Comparison of ENCODE assay signal across 10 mouse cellular contexts in the genomic region with DNA sequence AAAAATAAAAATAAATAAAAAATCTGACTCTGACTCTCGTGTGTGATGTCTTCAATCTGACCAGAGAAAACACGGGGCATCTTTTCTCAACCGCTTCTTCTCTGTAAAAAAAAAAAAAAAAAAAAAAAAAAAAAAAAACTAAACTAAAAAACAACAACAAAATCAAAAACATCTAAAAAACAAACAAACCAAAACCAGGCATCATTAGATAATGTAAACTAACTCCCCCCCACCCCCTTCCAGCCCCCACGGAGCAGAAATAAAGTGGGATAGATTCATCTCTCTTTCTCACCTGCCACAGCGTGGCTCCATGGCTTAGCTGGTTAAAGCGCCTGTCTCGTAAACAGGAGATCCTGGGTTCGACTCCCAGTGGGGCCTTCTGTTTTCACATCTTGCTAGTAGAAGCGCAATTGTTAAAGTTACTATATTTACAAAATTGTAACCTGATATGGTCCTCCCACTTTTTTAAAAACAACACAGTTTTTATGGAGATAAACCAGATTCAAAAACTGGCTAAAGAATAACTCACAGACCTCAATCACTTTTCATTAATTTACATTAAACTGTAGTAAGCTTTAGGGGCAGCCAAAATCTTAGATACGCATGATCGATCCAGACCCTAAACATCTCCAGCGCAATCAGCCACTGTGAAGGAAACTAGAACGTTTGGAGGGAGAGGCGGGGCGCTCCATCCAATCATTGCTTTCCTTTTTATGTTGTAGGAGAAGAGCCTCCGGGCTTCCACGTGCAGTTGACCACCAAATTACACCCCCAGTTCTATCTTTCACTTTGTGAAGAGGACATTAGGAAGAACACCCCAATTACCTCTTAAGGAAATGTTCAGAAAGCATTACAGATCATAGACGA. TPM values are rescaled to one million over a fixed set of nuclear protein-coding genes. Genes with fewer than 3 reads are reported as not detected.
DNase-seq lines count a peak whose midpoint lies in the region; ATAC-seq and TF ChIP-seq lines count a peak whose summit lies in the region.
"Had no signal": no experiment of that assay in that cellular context is flagged by ENCODE, and none has a peak within 500 bp of the region (broad histone marks: within the 10 kb centered on the region; RNA-seq: fewer than 3 reads in every experiment).

No protein-coding gene starts in this region.

- H3K4me2 ChIP-seq in heart, embryonic 11.5 days: peak overlapping the region; percentile 63
- H3K4me2 ChIP-seq in embryonic facial prominence, embryonic 15.5 days (replicated peaks): peak overlapping the region; percentile 42
- H3K4me2 ChIP-seq in intestine, embryonic 16.5 days (ENCODE audit: low read depth, low read length): peak overlapping the region; percentile 40
- H3K4me2 ChIP-seq in liver, embryonic 14.5 days (ENCODE audit: low read depth): peak overlapping the region; percentile 45
- H3K4me2 ChIP-seq in stomach, embryonic 15.5 days: peak overlapping the region; percentile 44

- H3K27me3 ChIP-seq in heart, embryonic 11.5 days (ENCODE audit: control insufficient read depth, insufficient read depth, low read length): no peaks in the 10 kb centered on the region
- peaks cover 5% of the 10 kb centered on the region; the same call in 1 of the 2 replicates for H3K27me3 ChIP-seq in embryonic facial prominence, embryonic 15.5 days
- no peaks in the 10 kb centered on the region for H3K27me3 ChIP-seq in intestine, embryonic 16.5 days (replicated peaks; ENCODE audit: control insufficient read depth, insufficient read depth, low read length)
- peaks cover 4% of the 10 kb centered on the region; the same call in 1 of the 2 replicates for H3K27me3 ChIP-seq in liver, embryonic 14.5 days (ENCODE audit: control insufficient read depth, insufficient read depth, low read length)
- no peaks in the 10 kb centered on the region for H3K27me3 ChIP-seq in stomach, embryonic 15.5 days (replicated peaks)

- intact Hi-C loops in heart, postnatal 25 days (cut with DNase I): loop anchor here (10.0 kb wide), 1 partner anchor 378 kb away; no protein-coding TSS in a partner anchor

- no peak overlapping the region for H3K9ac ChIP-seq in heart, embryonic 11.5 days (ENCODE audit: low read depth, low read length)
- H3K9ac ChIP-seq in embryonic facial prominence, embryonic 15.5 days: no peak overlapping the region
- H3K9ac ChIP-seq in intestine, embryonic 16.5 days (ENCODE audit: low read depth, low read length): 0 out of 2 replicates have a peak overlapping the region, but pooled peaks have one; percentile 9
- H3K9ac ChIP-seq in liver, embryonic 14.5 days (replicated peaks): no peak overlapping the region
- H3K9ac ChIP-seq in stomach, embryonic 15.5 days: no peak overlapping the region

- 16% methylated on average over 18 of the region's 18 CpGs for WGBS in heart, embryonic 11.5 days (ENCODE audit: insufficient replicate concordance)
- 10% methylated on average over 18 of the region's 18 CpGs for WGBS in embryonic facial prominence, embryonic 15.5 days
- WGBS in intestine, embryonic 16.5 days: 21% methylated on average over 18 of the region's 18 CpGs
- WGBS in liver, embryonic 14.5 days (ENCODE audit: insufficient replicate concordance): 11% methylated on average over 18 of the region's 18 CpGs
- WGBS in stomach, embryonic 15.5 days: 17% methylated on average over 18 of the region's 18 CpGs

- peak overlapping the region; percentile 46 for H3K4me3 ChIP-seq in heart, embryonic 11.5 days (ENCODE audit: low read depth, low read length)
- H3K4me3 ChIP-seq in embryonic facial prominence, embryonic 15.5 days (replicated peaks): peak overlapping the region; percentile 33
- H3K4me3 ChIP-seq in intestine, embryonic 16.5 days (ENCODE audit: low read length): peak overlapping the region; percentile 34
- peak overlapping the region in 1 of 2 experiments; percentile 9; a peak in 3 of 4 replicates for H3K4me3 ChIP-seq in liver, embryonic 14.5 days (ENCODE audit: insufficient read depth in 1 of 2, low read depth in 2 of 2, low read length in 2 of 2)
- peak overlapping the region; percentile 15 for H3K4me3 ChIP-seq in stomach, embryonic 15.5 days (replicated peaks)

- H3K4me1 ChIP-seq in heart, embryonic 11.5 days (ENCODE audit: control insufficient read depth, insufficient read depth, low read length): no peaks in the 10 kb centered on the region; the same call in 1 of the 2 replicates
- 0 out of 2 replicates have a peak, but pooled peaks cover 3% of the 10 kb centered on the region for H3K4me1 ChIP-seq in embryonic facial prominence, embryonic 15.5 days
- peaks cover 5% of the 10 kb centered on the region for H3K4me1 ChIP-seq in intestine, embryonic 16.5 days (ENCODE audit: control insufficient read depth, insufficient read depth, low read length)
- peaks cover 3 to 4% of the 10 kb centered on the region in 2 experiments for H3K4me1 ChIP-seq in liver, embryonic 14.5 days (replicated peaks; ENCODE audit: control insufficient read depth in 2 of 2, insufficient read depth in 2 of 2, low read length in 1 of 2)
- peaks cover 3% of the 10 kb centered on the region; the same call in 1 of the 2 replicates for H3K4me1 ChIP-seq in stomach, embryonic 15.5 days

- no peak for TF ChIP-seq EP300 in liver, embryonic 14.5 days (IDR thresholded peaks at IDR 0.05; ENCODE audit: low read depth)

- no peaks in the 10 kb centered on the region for H3K9me3 ChIP-seq in heart, embryonic 11.5 days (replicated peaks; ENCODE audit: control insufficient read depth, low read length)
- H3K9me3 ChIP-seq in embryonic facial prominence, embryonic 15.5 days (replicated peaks): no peaks in the 10 kb centered on the region
- H3K9me3 ChIP-seq in intestine, embryonic 16.5 days (ENCODE audit: control insufficient read depth, low read length): no peaks in the 10 kb centered on the region
- H3K9me3 ChIP-seq in liver, embryonic 14.5 days (ENCODE audit: control insufficient read depth, low read length): no peaks in the 10 kb centered on the region
- H3K9me3 ChIP-seq in stomach, embryonic 15.5 days: no peaks in the 10 kb centered on the region

- no peak for ATAC-seq in heart, embryonic 11.5 days (replicated peaks; ENCODE audit: insufficient number of reproducible peaks, low FRiP score, low TSS enrichment)
- no peak for ATAC-seq in embryonic facial prominence, embryonic 15.5 days (ENCODE audit: insufficient number of reproducible peaks, low FRiP score, low TSS enrichment, low read depth)
- no peak for ATAC-seq in intestine, embryonic 16.5 days
- no peak for ATAC-seq in liver, embryonic 14.5 days (ENCODE audit: insufficient read depth)
- ATAC-seq in stomach, embryonic 15.5 days (ENCODE audit: insufficient read depth, low FRiP score, low read depth): no peak
- ATAC-seq: Patski had no signal

- H3K27ac ChIP-seq in heart, embryonic 11.5 days (ENCODE audit: low read depth, low read length): no peak overlapping the region
- H3K27ac ChIP-seq in embryonic facial prominence, embryonic 15.5 days (replicated peaks): no peak overlapping the region
- H3K27ac ChIP-seq in intestine, embryonic 16.5 days (ENCODE audit: low read length): no peak overlapping the region
- H3K27ac ChIP-seq in liver, embryonic 14.5 days: no peak overlapping the region
- no peak overlapping the region for H3K27ac ChIP-seq in stomach, embryonic 15.5 days
- H3K27ac ChIP-seq: macrophage had no signal

- TF ChIP-seq CTCF in liver, embryonic 14.5 days (IDR thresholded peaks at IDR 0.05; ENCODE audit: low read depth): no peak

- no peak for DNase-seq in heart, postnatal 25 days (ENCODE audit: low spot score)
- DNase-seq in NIH3T3 (ENCODE audit: low read depth): peak; percentile 2
- DNase-seq in liver, embryonic 14.5 days (ENCODE audit: low read depth in 3 of 3, low spot score in 3 of 3): peak in 2 of 3 experiments; percentile 3 to 10
- no peak for DNase-seq in gastrocnemius, postnatal 10 days

- H3K36me3 ChIP-seq in heart, embryonic 11.5 days (ENCODE audit: control insufficient read depth, insufficient read depth, low read length): no peaks in the 10 kb centered on the region
- H3K36me3 ChIP-seq in embryonic facial prominence, embryonic 15.5 days: no peaks in the 10 kb centered on the region
- H3K36me3 ChIP-seq in intestine, embryonic 16.5 days (ENCODE audit: control insufficient read depth, insufficient read depth, low read length): no peaks in the 10 kb centered on the region
- H3K36me3 ChIP-seq in liver, embryonic 14.5 days (replicated peaks; ENCODE audit: control insufficient read depth, insufficient read depth, low read depth): no peaks in the 10 kb centered on the region
- no peaks in the 10 kb centered on the region for H3K36me3 ChIP-seq in stomach, embryonic 15.5 days

RNA-seq across cellular contexts. Expression of a gene that starts 10.8 kb away (rescaled TPM):
- not detected in 2 replicates for polyA plus RNA-seq in heart, embryonic 11.5 days (2014; fragmentation: Nextera tagmentation; extraction: Ambion mirVana)
- total RNA-seq in heart, postnatal 25 days (2021): not detected
- polyA plus RNA-seq in embryonic facial prominence, embryonic 15.5 days (2015; fragmentation: Nextera tagmentation; extraction: Ambion mirVana): not detected in 2 replicates
- not detected in 2 replicates for polyA plus RNA-seq in intestine, embryonic 16.5 days (2015; fragmentation: Nextera tagmentation; extraction: Ambion mirVana)
- 0.02 TPM in 1 of 2 replicates, not detected in the other for polyA plus RNA-seq in liver, embryonic 14.5 days (2012; rRNA removed)
- not detected in 2 replicates for polyA plus RNA-seq in liver, embryonic 14.5 days (2014; fragmentation: Nextera tagmentation; extraction: Ambion mirVana)
- not detected in 2 replicates for polyA plus RNA-seq in stomach, embryonic 15.5 days (2015; fragmentation: Nextera tagmentation; extraction: Ambion mirVana)
- not detected for total RNA-seq in gastrocnemius, postnatal 10 days (2021)
- polyA plus RNA-seq: macrophage, Patski had no signal

RNA-seq across cellular contexts. Expression of a gene that starts 24.0 kb away (rescaled TPM):
- not detected in 2 replicates for polyA plus RNA-seq in heart, embryonic 11.5 days (2014; fragmentation: Nextera tagmentation; extraction: Ambion mirVana)
- not detected for total RNA-seq in heart, postnatal 25 days (2021)
- not detected in 2 replicates for polyA plus RNA-seq in embryonic facial prominence, embryonic 15.5 days (2015; fragmentation: Nextera tagmentation; extraction: Ambion mirVana)
- not detected in 2 replicates for polyA plus RNA-seq in intestine, embryonic 16.5 days (2015; fragmentation: Nextera tagmentation; extraction: Ambion mirVana)
- not detected in 2 replicates for polyA plus RNA-seq in liver, embryonic 14.5 days (2012; rRNA removed)
- not detected in 2 replicates for polyA plus RNA-seq in liver, embryonic 14.5 days (2014; fragmentation: Nextera tagmentation; extraction: Ambion mirVana)
- polyA plus RNA-seq in stomach, embryonic 15.5 days (2015; fragmentation: Nextera tagmentation; extraction: Ambion mirVana): not detected in 2 replicates
- not detected for total RNA-seq in gastrocnemius, postnatal 10 days (2021)
- polyA plus RNA-seq: macrophage, Patski had no signal

RNA-seq across cellular contexts. Expression of a gene that starts 30.2 kb away (rescaled TPM):
- not detected in 2 replicates for polyA plus RNA-seq in heart, embryonic 11.5 days (2014; fragmentation: Nextera tagmentation; extraction: Ambion mirVana)
- not detected for total RNA-seq in heart, postnatal 25 days (2021)
- polyA plus RNA-seq in embryonic facial prominence, embryonic 15.5 days (2015; fragmentation: Nextera tagmentation; extraction: Ambion mirVana): not detected in 2 replicates
- polyA plus RNA-seq in intestine, embryonic 16.5 days (2015; fragmentation: Nextera tagmentation; extraction: Ambion mirVana): not detected in 2 replicates
- polyA plus RNA-seq in liver, embryonic 14.5 days (2012; rRNA removed): not detected in 2 replicates
- not detected in 2 replicates for polyA plus RNA-seq in liver, embryonic 14.5 days (2014; fragmentation: Nextera tagmentation; extraction: Ambion mirVana)
- not detected in 2 replicates for polyA plus RNA-seq in stomach, embryonic 15.5 days (2015; fragmentation: Nextera tagmentation; extraction: Ambion mirVana)
- not detected for total RNA-seq in gastrocnemius, postnatal 10 days (2021)
- polyA plus RNA-seq: macrophage, Patski had no signal

RNA-seq across cellular contexts. Expression of a gene that starts 39.9 kb away (rescaled TPM):
- polyA plus RNA-seq in heart, embryonic 11.5 days (2014; fragmentation: Nextera tagmentation; extraction: Ambion mirVana): 9.3 and 9.9 TPM in 2 replicates
- 1 to 10 TPM; 5.0 to 5.4 TPM for total RNA-seq in heart, postnatal 25 days (2021)
- polyA plus RNA-seq in embryonic facial prominence, embryonic 15.5 days (2015; fragmentation: Nextera tagmentation; extraction: Ambion mirVana): 10.9 and 11.3 TPM in 2 replicates
- 6.6 and 7.9 TPM in 2 replicates for polyA plus RNA-seq in intestine, embryonic 16.5 days (2015; fragmentation: Nextera tagmentation; extraction: Ambion mirVana)
- polyA plus RNA-seq in liver, embryonic 14.5 days (2012; rRNA removed): 1.2 and 2.5 TPM in 2 replicates
- 2.9 and 4.0 TPM in 2 replicates for polyA plus RNA-seq in liver, embryonic 14.5 days (2014; fragmentation: Nextera tagmentation; extraction: Ambion mirVana)
- polyA plus RNA-seq in stomach, embryonic 15.5 days (2015; fragmentation: Nextera tagmentation; extraction: Ambion mirVana): 9.9 and 10.0 TPM in 2 replicates
- 1 to 10 TPM; 6.2 to 6.3 TPM for total RNA-seq in gastrocnemius, postnatal 10 days (2021)

Comparison
In these comparisons a context has a peak if more than half of its experiments do, and no peak if none do; other contexts are left out.
1. DNase-seq: peak in NIH3T3 (single experiment) and liver, embryonic 14.5 days (2 of 3); none in heart, postnatal 25 days (single experiment) and gastrocnemius, postnatal 10 days (single experiment).
2. Peak in every context shown above with its lines, with median percentiles within 50 percentile points of each other: H3K4me2 ChIP-seq.